Mouse (Mus musculus) hindbrain, embryonic 14.5 days (tissue): ENCODE data around the gene Cops4. TPM values are rescaled to one million over a fixed set of nuclear protein-coding genes. Genes with fewer than 3 reads are reported as not detected.

Experiments
- ATAC-seq: fragments of 200-750 bp; cut with Nextera tagmentation; 2 replicates; pipeline ENCODE4 v1.8.0; 2017; ENCODE audit warnings: moderate number of reproducible peaks, mild to moderate bottlenecking, moderate TSS enrichment, moderate library complexity; ENCODE audit not compliant: low FRiP score
- DNase-seq: peaks from one replicate; pipeline ENCODE4 v3.0.0-alpha.2; 2015; ENCODE audit warnings: low spot score
- H3K27ac ChIP-seq: fragments of 300-500 bp; sonication (generic); 2 replicates; pipeline ENCODE4 v1.5.1; 2014; ENCODE audit warnings: mild to moderate bottlenecking, moderate library complexity
- H3K27me3 ChIP-seq: fragments of 300-500 bp; sonication (generic); 2 replicates; pipeline ENCODE4 v1.6.1; 2014; ENCODE audit warnings: mild to moderate bottlenecking, low read length, mixed read lengths; ENCODE audit not compliant: control insufficient read depth, insufficient read depth
- H3K36me3 ChIP-seq: fragments of 300-500 bp; sonication (generic); replicated peaks from 2 replicates; pipeline ENCODE4 v1.6.1; 2014; ENCODE audit not compliant: control insufficient read depth, insufficient read depth
- H3K4me1 ChIP-seq: fragments of 300-500 bp; sonication (generic); replicated peaks from 2 replicates; pipeline ENCODE4 v1.6.1; 2014; ENCODE audit warnings: antibody characterized with exemption, low read length, mixed read lengths; ENCODE audit not compliant: control insufficient read depth, insufficient read depth
- H3K4me2 ChIP-seq: fragments of 300-500 bp; sonication (generic); replicated peaks from 2 replicates; pipeline ENCODE4 v1.6.1; 2014; ENCODE audit warnings: mild to moderate bottlenecking, moderate library complexity
- H3K4me3 ChIP-seq: fragments of 300-500 bp; sonication (generic); replicated peaks from 2 replicates; pipeline ENCODE4 v1.5.1; 2014; ENCODE audit warnings: mild to moderate bottlenecking, low read length
- H3K9ac ChIP-seq: fragments of 300-500 bp; sonication (generic); 2 replicates; pipeline ENCODE4 v1.6.1; 2014
- H3K9me3 ChIP-seq: fragments of 300-500 bp; sonication (generic); 2 replicates; pipeline ENCODE4 v1.6.1; 2016; ENCODE audit warnings: low read length; ENCODE audit not compliant: control insufficient read depth
- WGBS: fragments of 180-500 bp; shearing (Covaris S2); extraction: QIAGEN DNeasy Blood & Tissue Kit; methylation state at CpG from one replicate; pipeline ENCODE4 v1.1.7; 2014; 5-methylcytosine and 5-hydroxymethylcytosine counted together
- polyA plus RNA-seq: library from polyadenylated mRNA; unstranded; fragments of >200 nt; fragmentation: Nextera tagmentation; extraction: Ambion mirVana; gene quantifications from 2 replicates; pipeline ENCODE4 v1.2.1, GENCODE M21; 2014

Cops4 gene
- polyA plus RNA-seq, 1 experiment from 2014 or later: 189 TPM

DNA sequence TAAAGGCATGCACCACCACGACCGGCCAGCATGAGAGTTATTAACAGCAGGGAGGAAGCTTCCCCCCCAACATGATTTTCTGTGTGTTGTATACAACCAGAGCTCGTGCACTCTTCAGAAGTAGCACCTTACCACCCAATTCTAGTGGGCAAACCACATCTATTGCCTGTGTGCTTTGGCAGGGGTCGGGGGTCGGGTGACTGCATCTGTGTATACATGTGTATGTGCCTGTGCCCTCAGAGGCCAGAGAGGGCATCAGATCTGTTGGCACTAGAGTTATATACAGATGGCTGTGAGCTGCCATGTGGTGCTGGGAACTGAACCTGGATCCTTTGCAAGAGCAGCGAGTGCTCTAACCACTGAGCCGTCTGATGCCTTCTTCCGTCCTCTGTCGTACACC, 6.8 kb downstream of the Cops4 start:
- Histone ChIP-seq H3K4me3 (no peak overlapping the region), H3K9ac (no peak overlapping the region), H3K4me2 (no peak overlapping the region), H3K27me3 (no peaks in the 10 kb centered on the region), H3K4me1 (peaks cover 8% of the 10 kb centered on the region; the same call in 1 of the 2 replicates), H3K36me3 (peaks cover 40% of the 10 kb centered on the region), H3K9me3 (no peaks in the 10 kb centered on the region), H3K27ac (no peak overlapping the region)
- ATAC-seq (no peak), DNase-seq (no peak)
- 97% methylated on average over 9 of the region's 9 CpGs for WGBS

- Histone ChIP-seq H3K9me3 (no peaks in the 10 kb centered on the region), H3K27ac (no peak overlapping the region), H3K4me1 (peaks cover under 1% of the 10 kb centered on the region; the same call in 1 of the 2 replicates), H3K27me3 (no peaks in the 10 kb centered on the region), H3K36me3 (peaks cover 47% of the 10 kb centered on the region), H3K4me2 (no peak overlapping the region), H3K4me3 (no peak overlapping the region), H3K9ac (no peak overlapping the region)
- ATAC-seq: no peak
- WGBS: 85% methylated on average over 3 of the region's 3 CpGs
- no peak for DNase-seq
These were observed 7.5 kb downstream of the Cops4 start for GRCm38 (mm10) chr5:100525620-100526019.

GRCm38 (mm10) chr5:100526164-100526563, 8.1 kb downstream of the Cops4 start:
- H3K4me2 ChIP-seq: no peak overlapping the region
- DNase-seq (no peak), ATAC-seq (no peak)
- 87% methylated on average over 7 of the region's 7 CpGs for WGBS
- no peak overlapping the region for H3K4me3 ChIP-seq
- H3K9ac ChIP-seq: no peak overlapping the region
- no peak overlapping the region for H3K27ac ChIP-seq
- H3K36me3 ChIP-seq: peaks cover 53% of the 10 kb centered on the region
- no peaks in the 10 kb centered on the region for H3K27me3 ChIP-seq
- H3K9me3 ChIP-seq: no peaks in the 10 kb centered on the region
- no peaks in the 10 kb centered on the region for H3K4me1 ChIP-seq

- ATAC-seq (no peak), DNase-seq (no peak)
- H3K9me3 ChIP-seq: no peaks in the 10 kb centered on the region
- H3K27me3 ChIP-seq: no peaks in the 10 kb centered on the region
- H3K4me2 ChIP-seq: no peak overlapping the region
- H3K36me3 ChIP-seq: peaks cover 82% of the 10 kb centered on the region
- H3K27ac ChIP-seq: no peak overlapping the region
- H3K9ac ChIP-seq: no peak overlapping the region
- WGBS: 85% methylated on average over 7 of the region's 7 CpGs
- H3K4me3 ChIP-seq: no peak overlapping the region
- H3K4me1 ChIP-seq: no peaks in the 10 kb centered on the region
These were observed 17.7 kb downstream of the Cops4 start for GRCm38 (mm10) chr5:100535826-100536225.

DNA sequence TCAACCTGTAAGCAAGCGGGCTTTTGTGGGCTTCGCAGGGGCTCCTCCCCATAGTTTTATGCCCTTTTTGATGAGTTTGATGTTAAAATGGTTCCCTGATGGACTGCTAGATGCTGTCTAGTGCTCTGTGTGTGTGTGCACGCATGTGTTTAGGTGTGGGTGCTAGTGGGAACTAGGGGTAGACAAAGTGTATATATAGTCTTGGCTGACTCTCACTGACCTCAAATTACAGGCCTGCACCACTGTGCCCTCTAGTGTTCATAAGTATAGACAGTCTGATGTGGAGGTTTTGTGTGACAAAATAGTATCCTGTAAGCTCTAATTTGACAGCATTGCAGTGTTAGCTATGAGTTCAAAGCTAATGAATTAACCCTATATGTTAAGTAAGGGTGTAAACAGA, 18.5 kb downstream of the Cops4 start:
- no peak overlapping the region for H3K4me2 ChIP-seq
- H3K27me3 ChIP-seq: no peaks in the 10 kb centered on the region
- no peak overlapping the region for H3K9ac ChIP-seq
- DNase-seq (peak; percentile 49), ATAC-seq (no peak)
- H3K9me3 ChIP-seq: no peaks in the 10 kb centered on the region
- H3K4me1 ChIP-seq: no peaks in the 10 kb centered on the region
- H3K27ac ChIP-seq: no peak overlapping the region
- H3K4me3 ChIP-seq: no peak overlapping the region
- WGBS: 85% methylated on average over 3 of the region's 3 CpGs
- peaks cover 79% of the 10 kb centered on the region for H3K36me3 ChIP-seq

DNA sequence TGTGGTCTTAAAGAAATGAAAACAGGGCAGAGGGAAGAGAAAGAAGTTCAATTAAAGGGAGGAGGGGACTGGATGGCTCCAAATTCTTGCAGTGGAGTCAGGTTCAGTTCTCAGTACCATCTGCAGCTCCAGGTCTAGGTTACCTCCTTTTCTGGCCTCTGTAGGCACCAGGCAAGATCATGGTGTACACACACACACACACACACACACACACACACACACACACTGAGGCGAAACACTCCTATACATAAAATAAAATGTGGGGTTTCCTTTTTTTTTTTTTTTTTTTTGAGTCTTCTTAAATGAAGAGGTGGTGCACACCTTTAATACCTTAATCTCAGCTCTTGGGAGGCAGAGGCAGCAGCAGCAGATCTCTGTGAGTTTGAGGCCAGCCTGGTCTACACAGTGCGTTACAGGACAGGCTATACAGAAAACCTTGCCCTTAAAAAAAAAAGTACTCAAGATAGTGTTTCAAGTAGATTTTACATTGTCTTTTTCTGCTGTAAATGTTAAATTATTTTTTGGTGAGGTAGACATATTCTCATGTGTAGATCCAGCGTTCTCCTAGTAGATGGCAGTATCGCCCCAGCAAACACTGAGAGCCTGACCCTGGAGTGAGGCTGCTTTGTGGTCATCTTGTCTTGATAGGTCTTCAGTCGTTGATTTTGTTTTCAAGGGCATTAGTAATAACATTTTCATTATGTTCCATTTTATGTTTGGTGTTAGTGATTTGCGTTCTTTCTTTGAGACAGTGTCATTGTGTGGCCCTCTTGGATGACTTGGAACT, 28.4 kb downstream of the Cops4 start:
- 91% methylated on average over 6 of the region's 6 CpGs for WGBS
- Histone ChIP-seq H3K4me2 (no peak overlapping the region), H3K4me1 (no peaks in the 10 kb centered on the region), H3K9me3 (no peaks in the 10 kb centered on the region), H3K27ac (no peak overlapping the region), H3K36me3 (peaks cover 80% of the 10 kb centered on the region), H3K4me3 (no peak overlapping the region), H3K9ac (no peak overlapping the region), H3K27me3 (no peaks in the 10 kb centered on the region)
- ATAC-seq (no peak), DNase-seq (no peak)

GRCm38 (mm10) chr5:100548236-100548635, 30.1 kb downstream of the Cops4 start:
- no peak overlapping the region for H3K27ac ChIP-seq
- H3K36me3 ChIP-seq: peaks cover 63% of the 10 kb centered on the region
- no peaks in the 10 kb centered on the region for H3K27me3 ChIP-seq
- 97% methylated on average over 2 of the region's 2 CpGs for WGBS
- DNase-seq (no peak), ATAC-seq (no peak)
- H3K4me2 ChIP-seq: no peak overlapping the region
- no peaks in the 10 kb centered on the region for H3K4me1 ChIP-seq
- no peak overlapping the region for H3K4me3 ChIP-seq
- no peaks in the 10 kb centered on the region for H3K9me3 ChIP-seq
- H3K9ac ChIP-seq: no peak overlapping the region

DNA sequence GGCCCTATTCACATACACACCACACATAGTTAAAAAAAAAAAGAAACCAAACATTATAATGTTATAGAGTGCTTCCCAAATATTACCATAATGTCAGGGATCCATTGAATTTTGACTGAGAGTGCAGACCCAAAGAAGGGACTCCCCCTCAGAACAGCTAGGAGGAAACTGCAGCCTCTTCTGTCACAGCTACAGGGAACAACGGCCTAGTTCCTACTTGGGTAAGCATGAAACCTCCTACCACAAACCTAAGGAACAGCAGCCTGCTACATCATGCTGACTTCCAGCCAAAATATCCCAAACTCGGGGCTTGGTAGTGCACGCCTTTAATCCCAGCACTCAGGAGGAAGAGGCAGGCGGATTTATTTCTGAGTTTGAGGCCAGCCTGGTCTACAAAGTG, 31.2 kb downstream of the Cops4 start:
- H3K36me3 ChIP-seq: peaks cover 54% of the 10 kb centered on the region
- no peak for DNase-seq
- no peaks in the 10 kb centered on the region for H3K4me1 ChIP-seq
- WGBS: 97% methylated on average over 4 of the region's 4 CpGs
- H3K9ac ChIP-seq: no peak overlapping the region
- no peaks in the 10 kb centered on the region for H3K27me3 ChIP-seq
- H3K4me2 ChIP-seq: no peak overlapping the region
- no peak overlapping the region for H3K27ac ChIP-seq
- no peaks in the 10 kb centered on the region for H3K9me3 ChIP-seq
- no peak for ATAC-seq
- H3K4me3 ChIP-seq: no peak overlapping the region

GRCm38 (mm10) chr5:100550151-100550550, 32.0 kb downstream of the Cops4 start:
- Histone ChIP-seq H3K36me3 (peaks cover 46% of the 10 kb centered on the region), H3K4me1 (no peaks in the 10 kb centered on the region), H3K27ac (no peak overlapping the region), H3K27me3 (no peaks in the 10 kb centered on the region), H3K9me3 (no peaks in the 10 kb centered on the region), H3K9ac (no peak overlapping the region), H3K4me3 (no peak overlapping the region), H3K4me2 (no peak overlapping the region)
- no peak for ATAC-seq
- DNase-seq: no peak
- 93% methylated on average over 1 of the region's 1 CpGs for WGBS

- no peak overlapping the region for H3K4me2 ChIP-seq
- H3K27me3 ChIP-seq: no peaks in the 10 kb centered on the region
- WGBS: 81% methylated on average over 2 of the region's 2 CpGs
- DNase-seq (no peak), ATAC-seq (no peak)
- H3K36me3 ChIP-seq: peaks cover 30% of the 10 kb centered on the region
- H3K4me1 ChIP-seq: no peaks in the 10 kb centered on the region
- H3K9me3 ChIP-seq: no peaks in the 10 kb centered on the region
- H3K9ac ChIP-seq: no peak overlapping the region
- no peak overlapping the region for H3K27ac ChIP-seq
- H3K4me3 ChIP-seq: no peak overlapping the region
These were observed 33.8 kb downstream of the Cops4 start for GRCm38 (mm10) chr5:100551952-100552351.
